Mouse (Mus musculus) ES-Bruce4 (cell line): ENCODE data around the gene Sncg.

ENCODE experiments used
- CTCF ChIP-seq: IDR thresholded peaks from one replicate; pipeline ENCODE4 v1.8.1; 2011; ENCODE audit warnings: low read depth, low read length
- EP300 ChIP-seq: IDR thresholded peaks from 2 replicates; pipeline ENCODE4 v1.6.1; 2011; ENCODE audit warnings: low read depth, low read length; ENCODE audit not compliant: insufficient read depth

DNA sequence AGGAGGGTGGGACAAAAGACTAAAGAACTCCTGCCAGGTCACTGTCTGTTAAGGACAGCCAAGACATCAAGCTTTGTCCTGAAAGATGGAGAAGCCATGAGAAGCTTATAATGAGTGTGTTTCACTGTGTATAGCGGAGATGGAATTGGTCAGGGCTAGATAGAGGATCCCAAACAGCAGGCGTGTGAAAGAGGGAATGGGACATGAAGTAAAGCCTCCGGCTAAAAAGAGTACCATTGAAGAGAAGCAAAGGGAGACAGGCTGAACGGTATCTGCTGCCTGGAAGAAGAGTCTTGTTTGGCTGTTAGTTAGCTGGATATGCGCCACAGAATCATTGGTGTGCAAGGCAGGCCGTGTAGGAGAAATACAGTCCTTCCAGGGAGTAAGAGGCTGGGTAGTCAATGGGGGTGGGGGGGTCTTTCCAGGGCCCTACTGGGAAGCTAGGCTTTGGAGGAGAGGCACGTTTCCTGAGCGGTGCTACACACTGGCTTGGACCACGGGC is 43.9 kb downstream of the Sncg start:
- TF ChIP-seq EP300, result no peak
- no peak for TF ChIP-seq CTCF
